ENCODE assay signal across 11 mouse cellular contexts in genomic region chr2:153495391-153495790, GRCm38 (mm10). TPM values are rescaled to one million over a fixed set of nuclear protein-coding genes. Genes with fewer than 3 reads are reported as not detected.
"Had no signal": no experiment of that assay in that cellular context is flagged by ENCODE, and none has a peak within 500 bp of the region (broad histone marks: within the 10 kb centered on the region; RNA-seq: fewer than 3 reads in every experiment).

No protein-coding gene starts in this region.

RNA-seq across cellular contexts. Expression of gene 4930404H24Rik, which starts 2.8 kb away (rescaled TPM):
- total RNA-seq: layer of hippocampus, adult 18-20 months; layer of hippocampus, postnatal 10 days; left cerebral cortex, postnatal 36 days; megakaryocyte-erythroid progenitor cell, adult 5-6 weeks; midbrain, postnatal 0 days had no signal
- polyA plus RNA-seq: kidney, postnatal 0 days; limb, embryonic 12.5 days; lung, embryonic 14.5 days; midbrain, embryonic 13.5 days; midbrain, postnatal 0 days; neural tube, embryonic 14.5 days; stomach, postnatal 0 days had no signal
